Mouse (Mus musculus) lung, adult 2 months (tissue): ENCODE results near the gene Rplp0.

Source experiments
- CTCF ChIP-seq: fragments of 200-500 bp; IDR thresholded peaks from 2 replicates; pipeline ENCODE4 v1.5.1; 2011; ENCODE audit warnings: mild to moderate bottlenecking, low read length, control low read depth; ENCODE audit not compliant: insufficient read depth
- POLR2A ChIP-seq: fragments of 200-500 bp; IDR thresholded peaks from 2 replicates; pipeline ENCODE4 v1.6.1; 2011; ENCODE audit warnings: low read depth, mild to moderate bottlenecking, control low read depth, low read length, borderline replicate concordance; ENCODE audit errors: extremely low read depth

- TF ChIP-seq CTCF (no peak), POLR2A (no peak)
Measured at GRCm38 (mm10) chr5:115591506-115591905, 32.2 kb downstream of the Rplp0 start.
